Mouse (Mus musculus) heart, embryonic 11.5 days (tissue): ENCODE results near the gene Tnip1. TPM values are rescaled to one million over a fixed set of nuclear protein-coding genes. Genes with fewer than 3 reads are reported as not detected.

Experiments
- ATAC-seq: fragments of 200-750 bp; cut with Nextera tagmentation; replicated peaks from 2 replicates; pipeline ENCODE4 v1.8.0; 2017; ENCODE audit warnings: moderate library complexity; ENCODE audit not compliant: insufficient number of reproducible peaks, low FRiP score, low TSS enrichment
- H3K27ac ChIP-seq: fragments of 300-500 bp; sonication (generic); 2 replicates; pipeline ENCODE4 v1.5.1; 2014; ENCODE audit warnings: mild to moderate bottlenecking, low read depth, low read length
- H3K27me3 ChIP-seq: fragments of 300-500 bp; sonication (generic); 2 replicates; pipeline ENCODE4 v1.6.1; 2014; ENCODE audit warnings: mild to moderate bottlenecking, low read length, mixed read lengths; ENCODE audit not compliant: control insufficient read depth, insufficient read depth
- H3K36me3 ChIP-seq: fragments of 300-500 bp; sonication (generic); 2 replicates; pipeline ENCODE4 v1.6.1; 2014; ENCODE audit warnings: mild to moderate bottlenecking, low read length, moderate library complexity, mixed read lengths; ENCODE audit not compliant: control insufficient read depth, insufficient read depth
- H3K4me1 ChIP-seq: fragments of 300-500 bp; sonication (generic); 2 replicates; pipeline ENCODE4 v1.6.1; 2014; ENCODE audit warnings: low read length; ENCODE audit not compliant: control insufficient read depth, insufficient read depth
- H3K4me2 ChIP-seq: fragments of 300-500 bp; sonication (generic); 2 replicates; pipeline ENCODE4 v1.6.1; 2014; ENCODE audit warnings: mild to moderate bottlenecking, moderate library complexity
- H3K4me3 ChIP-seq: fragments of 300-500 bp; sonication (generic); 2 replicates; pipeline ENCODE4 v1.5.1; 2014; ENCODE audit warnings: low read depth, low read length
- H3K9ac ChIP-seq: fragments of 300-500 bp; sonication (generic); 2 replicates; pipeline ENCODE4 v1.6.1; 2014; ENCODE audit warnings: mild to moderate bottlenecking, low read depth, low read length, moderate library complexity
- H3K9me3 ChIP-seq: fragments of 300-500 bp; sonication (generic); replicated peaks from 2 replicates; pipeline ENCODE4 v1.6.1; 2016; ENCODE audit warnings: low read length; ENCODE audit not compliant: control insufficient read depth
- WGBS: fragments of 180-500 bp; shearing (Covaris S2); extraction: QIAGEN DNeasy Blood & Tissue Kit; methylation state at CpG from one replicate; pipeline ENCODE4 v1.1.7; 2014; ENCODE audit not compliant: insufficient replicate concordance; 5-methylcytosine and 5-hydroxymethylcytosine counted together
- polyA plus RNA-seq: library from polyadenylated mRNA; unstranded; fragments of >200 nt; fragmentation: Nextera tagmentation; extraction: Ambion mirVana; gene quantifications from 2 replicates; pipeline ENCODE4 v1.2.1, GENCODE M21; 2014

The Tnip1 gene
- polyA plus RNA-seq, 1 experiment from 2014 or later = 16.0 TPM

GRCm38 (mm10) chr11:54867903-54868434, 94.7 kb downstream of the Tnip1 start:
- no peak for ATAC-seq
- H3K36me3 ChIP-seq = peaks cover 16% of the 10 kb centered on the region
- peak overlapping the region; percentile 64 for H3K4me2 ChIP-seq
- H3K27me3 ChIP-seq = no peaks in the 10 kb centered on the region
- peaks cover 11% of the 10 kb centered on the region for H3K4me1 ChIP-seq
- H3K4me3 ChIP-seq = peak overlapping the region; percentile 88; the same call in 1 of the 2 replicates
- 82% methylated on average over 3 of the region's 3 CpGs for WGBS
- no peak overlapping the region for H3K9ac ChIP-seq
- H3K9me3 ChIP-seq = no peaks in the 10 kb centered on the region
- no peak overlapping the region for H3K27ac ChIP-seq

GRCm38 (mm10) chr11:54867049-54867385, 95.7 kb downstream of the Tnip1 start:
- H3K27me3 ChIP-seq = no peaks in the 10 kb centered on the region
- H3K27ac ChIP-seq = peak overlapping the region; percentile 94
- ATAC-seq = no peak
- H3K9ac ChIP-seq = peak overlapping the region; percentile 98
- no peaks in the 10 kb centered on the region for H3K9me3 ChIP-seq
- H3K36me3 ChIP-seq = peaks cover 13% of the 10 kb centered on the region
- peaks cover 11% of the 10 kb centered on the region for H3K4me1 ChIP-seq
- peak overlapping the region; percentile 64 for H3K4me2 ChIP-seq
- WGBS = 2% methylated on average over 5 of the region's 5 CpGs
- peak overlapping the region; percentile 88 for H3K4me3 ChIP-seq

- Histone ChIP-seq H3K27me3 (no peaks in the 10 kb centered on the region), H3K27ac (peak within 1 kb of the TSS; percentile 94), H3K4me2 (peak within 1 kb of the TSS; percentile 64), H3K4me3 (peak within 1 kb of the TSS; percentile 88), H3K9me3 (no peaks in the 10 kb centered on the region), H3K36me3 (peaks cover 7% of the 10 kb centered on the region), H3K4me1 (peaks cover 12% of the 10 kb centered on the region), H3K9ac (peak within 1 kb of the TSS; percentile 98)
- ATAC-seq = peak; percentile 76
- under 1% methylated on average over 99 of the region's 107 CpGs for WGBS
These were observed 96.3 kb downstream of the Tnip1 start, which contains the start of gene Hint1 for GRCm38 (mm10) chr11:54866119-54867048. Gene Hint1, plus strand, starts transcription at chr11:54866383.

GRCm38 (mm10) chr11:54865330-54866085, 97.2 kb downstream of the Tnip1 start:
- Histone ChIP-seq H3K27me3 (no peaks in the 10 kb centered on the region), H3K36me3 (peaks cover 3% of the 10 kb centered on the region), H3K9me3 (no peaks in the 10 kb centered on the region), H3K27ac (peak overlapping the region; percentile 94), H3K4me2 (peak overlapping the region; percentile 64), H3K9ac (peak overlapping the region; percentile 98), H3K4me1 (peaks cover 13% of the 10 kb centered on the region), H3K4me3 (peak overlapping the region; percentile 88)
- 71% methylated on average over 6 of the region's 6 CpGs for WGBS
- no peak for ATAC-seq

- Histone ChIP-seq H3K4me2 (no peak overlapping the region), H3K9me3 (no peaks in the 10 kb centered on the region), H3K4me3 (no peak overlapping the region), H3K9ac (no peak overlapping the region), H3K27ac (no peak overlapping the region), H3K4me1 (peaks cover 6% of the 10 kb centered on the region), H3K36me3 (no peaks in the 10 kb centered on the region), H3K27me3 (no peaks in the 10 kb centered on the region)
- ATAC-seq = no peak
- WGBS = 46% methylated on average over 10 of the region's 10 CpGs
These were observed 99.8 kb downstream of the Tnip1 start for GRCm38 (mm10) chr11:54862621-54863520.

GRCm38 (mm10) chr11:54861471-54862420, 101.0 kb downstream of the Tnip1 start:
- Histone ChIP-seq H3K9me3 (no peaks in the 10 kb centered on the region), H3K4me2 (peak overlapping the region; percentile 84), H3K4me1 (peaks cover 2% of the 10 kb centered on the region; the same call in 1 of the 2 replicates), H3K27ac (peak overlapping the region; percentile 95), H3K27me3 (no peaks in the 10 kb centered on the region), H3K9ac (no peak overlapping the region), H3K36me3 (no peaks in the 10 kb centered on the region), H3K4me3 (peak overlapping the region; percentile 76)
- no peak for ATAC-seq
- WGBS = 88% methylated on average over 5 of the region's 5 CpGs
